Mouse (Mus musculus): ENCODE data around the gene Fam114a2.
"Not testable (repeated sequence)": the region's sequence is repeated elsewhere in the genome, so short reads cannot be mapped to it uniquely, and the experiment has no call there.

Gene Fam114a2

GRCm38 (mm10) chr11:57518091-57518750 is at the start of gene Fam114a2, which contains the start of gene Mfap3:
Gene Fam114a2 (minus strand): TSS chr11:57518617.
Gene Mfap3 (plus strand): TSS chr11:57518664.
- peak; percentile 93 for DNase-seq (ENCODE audit: low read depth, low spot score)

GRCm38 (mm10) chr11:57566091-57567035 is 47.9 kb upstream of the Fam114a2 start:
- peak; percentile 28 for DNase-seq (ENCODE audit: low read depth, low spot score)

GRCm38 (mm10) chr11:57564564-57564963 is 46.1 kb upstream of the Fam114a2 start:
- no peak for DNase-seq (ENCODE audit: low read depth, low spot score)

- not testable (repeated sequence) for DNase-seq (ENCODE audit: low read depth, low spot score)
Measured at GRCm38 (mm10) chr11:57557936-57558335, 39.5 kb upstream of the Fam114a2 start.

- no peak for DNase-seq (ENCODE audit: low read depth, low spot score)
Measured at GRCm38 (mm10) chr11:57553015-57553780, 34.8 kb upstream of the Fam114a2 start.

GRCm38 (mm10) chr11:57551016-57551415 is 32.6 kb upstream of the Fam114a2 start:
- no peak for DNase-seq (ENCODE audit: low read depth, low spot score)

- DNase-seq (ENCODE audit: low read depth, low spot score), result no peak
Measured at GRCm38 (mm10) chr11:57550230-57550629, 31.8 kb upstream of the Fam114a2 start.

GRCm38 (mm10) chr11:57548618-57549550 is 30.5 kb upstream of the Fam114a2 start:
- DNase-seq (ENCODE audit: low read depth, low spot score), result peak; percentile 80

GRCm38 (mm10) chr11:57540681-57541080 is 22.3 kb upstream of the Fam114a2 start:
- DNase-seq (ENCODE audit: low read depth, low spot score), result no peak

GRCm38 (mm10) chr11:57539841-57540418 is 21.5 kb upstream of the Fam114a2 start:
- DNase-seq (ENCODE audit: low read depth, low spot score), result no peak

- peak; percentile 36 for DNase-seq (ENCODE audit: low read depth, low spot score)
Measured at GRCm38 (mm10) chr11:57535912-57536311, 17.5 kb upstream of the Fam114a2 start.

GRCm38 (mm10) chr11:57532306-57532705 is 13.9 kb upstream of the Fam114a2 start:
- no peak for DNase-seq (ENCODE audit: low read depth, low spot score)

GRCm38 (mm10) chr11:57531300-57531950 is 13.0 kb upstream of the Fam114a2 start:
- DNase-seq (ENCODE audit: low read depth, low spot score), result peak; percentile 61

GRCm38 (mm10) chr11:57529111-57529510 is 10.7 kb upstream of the Fam114a2 start:
- DNase-seq (ENCODE audit: low read depth, low spot score), result no peak

- DNase-seq (ENCODE audit: low read depth, low spot score), result peak; percentile 25
Measured at GRCm38 (mm10) chr11:57527506-57527905, 9.1 kb upstream of the Fam114a2 start.

GRCm38 (mm10) chr11:57525900-57526299 is 7.5 kb upstream of the Fam114a2 start:
- DNase-seq (ENCODE audit: low read depth, low spot score), result no peak

GRCm38 (mm10) chr11:57524597-57524996 is 6.2 kb upstream of the Fam114a2 start:
- peak; percentile 21 for DNase-seq (ENCODE audit: low read depth, low spot score)

- no peak for DNase-seq (ENCODE audit: low read depth, low spot score)
Measured at GRCm38 (mm10) chr11:57523418-57523817, 5.0 kb upstream of the Fam114a2 start.

- DNase-seq (ENCODE audit: low read depth, low spot score), result peak; percentile 85
Measured at GRCm38 (mm10) chr11:57522046-57522445, 3.6 kb upstream of the Fam114a2 start.

- no peak for DNase-seq (ENCODE audit: low read depth, low spot score)
Measured at GRCm38 (mm10) chr11:57521206-57521605, 2.8 kb upstream of the Fam114a2 start.
